Mouse (Mus musculus): ENCODE data around the gene Large2.
"Not testable (repeated sequence)": the region's sequence is repeated elsewhere in the genome, so short reads cannot be mapped to it uniquely, and the experiment has no call there.

Large2 gene

GRCm38 (mm10) chr2:92374514-92374913, at the start of gene Large2, which contains the start of gene Pex16:
TSS of gene Large2 (minus strand) at chr2:92374869.
TSS of gene Pex16 (plus strand) at chr2:92374676.
- DNase-seq (ENCODE audit: low spot score in 2 of 2) = peak; percentile 48 to 52

- DNase-seq (ENCODE audit: low spot score in 2 of 2) = no peak
These were observed 49.2 kb upstream of the Large2 start for GRCm38 (mm10) chr2:92423702-92424461.

GRCm38 (mm10) chr2:92423156-92423555, 48.5 kb upstream of the Large2 start:
- DNase-seq (ENCODE audit: low spot score in 2 of 2) = no peak

GRCm38 (mm10) chr2:92422388-92423135, 47.9 kb upstream of the Large2 start:
- no peak for DNase-seq (ENCODE audit: low spot score in 2 of 2)

- DNase-seq (ENCODE audit: low spot score in 2 of 2) = no peak
These were observed 47.2 kb upstream of the Large2 start for GRCm38 (mm10) chr2:92421723-92422387.

- DNase-seq (ENCODE audit: low spot score in 2 of 2) = no peak
These were observed 37.0 kb upstream of the Large2 start for GRCm38 (mm10) chr2:92411705-92412104.

GRCm38 (mm10) chr2:92408309-92409045, 33.8 kb upstream of the Large2 start:
- DNase-seq (ENCODE audit: low spot score in 2 of 2) = no peak

GRCm38 (mm10) chr2:92405687-92406086, 31.0 kb upstream of the Large2 start:
- DNase-seq (ENCODE audit: low spot score in 2 of 2) = no peak

- no peak for DNase-seq (ENCODE audit: low spot score in 2 of 2)
These were observed 30.1 kb upstream of the Large2 start for GRCm38 (mm10) chr2:92404737-92405136.

- DNase-seq (ENCODE audit: low spot score in 2 of 2) = no peak
These were observed 29.2 kb upstream of the Large2 start for GRCm38 (mm10) chr2:92403776-92404319.

GRCm38 (mm10) chr2:92402591-92403326, 28.1 kb upstream of the Large2 start:
- DNase-seq (ENCODE audit: low spot score in 2 of 2) = no peak

- DNase-seq (ENCODE audit: low spot score in 2 of 2) = no peak
These were observed 26.5 kb upstream of the Large2 start, which contains the start of gene Mapk8ip1 for GRCm38 (mm10) chr2:92401091-92401561. TSS of gene Mapk8ip1 (minus strand) at chr2:92401263.

GRCm38 (mm10) chr2:92400682-92401081, 26.0 kb upstream of the Large2 start:
- no peak for DNase-seq (ENCODE audit: low spot score in 2 of 2)

GRCm38 (mm10) chr2:92399877-92400276, 25.2 kb upstream of the Large2 start:
- not testable (repeated sequence) for DNase-seq (ENCODE audit: low spot score in 2 of 2)

- no peak for DNase-seq (ENCODE audit: low spot score in 2 of 2)
These were observed 22.8 kb upstream of the Large2 start for GRCm38 (mm10) chr2:92397436-92397835.

GRCm38 (mm10) chr2:92395535-92395934, 20.9 kb upstream of the Large2 start:
- no peak for DNase-seq (ENCODE audit: low spot score in 2 of 2)

- DNase-seq (ENCODE audit: low spot score in 2 of 2) = no peak
These were observed 17.9 kb upstream of the Large2 start for GRCm38 (mm10) chr2:92392318-92393264.

- DNase-seq (ENCODE audit: low spot score in 2 of 2) = no peak
These were observed 17.1 kb upstream of the Large2 start for GRCm38 (mm10) chr2:92391703-92392317.

- DNase-seq (ENCODE audit: low spot score in 2 of 2) = no peak
These were observed 16.4 kb upstream of the Large2 start for GRCm38 (mm10) chr2:92391116-92391515.
